Mouse (Mus musculus) Muller cell, postnatal 12 days (primary cell): ENCODE measurements at regions not wholly inside any gene's neighbourhood (a gene's known extent, or its start where the extent isn't known, plus 50 kb on each side); places are given as distances from the start of the nearest gene placed in this dataset.

Experiments
- DNase-seq: peaks from one replicate; pipeline ENCODE4 v3.0.0-alpha.2; 2015; ENCODE audit errors: inconsistent ontology term

DNA sequence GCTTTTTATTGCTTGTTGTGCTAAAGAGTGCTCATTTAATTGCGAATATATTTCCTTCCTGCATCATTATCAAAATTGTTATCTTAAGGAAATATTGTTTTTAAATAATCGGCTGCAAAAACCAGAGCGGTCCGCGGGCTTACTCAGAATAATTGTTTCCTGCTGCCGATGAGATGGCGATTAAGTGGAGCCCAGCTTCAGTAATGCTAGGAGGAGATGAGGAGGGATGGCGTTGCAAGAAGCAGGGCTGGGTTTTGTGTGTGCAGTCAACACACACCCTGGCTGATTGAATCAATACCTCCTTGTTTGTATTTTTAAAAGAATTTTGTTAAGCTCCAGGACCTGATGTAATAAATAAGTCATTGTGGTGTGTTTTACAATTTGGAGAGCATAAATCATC, 331.2 kb downstream of the Setd4 start:
- DNase-seq = no peak

DNA sequence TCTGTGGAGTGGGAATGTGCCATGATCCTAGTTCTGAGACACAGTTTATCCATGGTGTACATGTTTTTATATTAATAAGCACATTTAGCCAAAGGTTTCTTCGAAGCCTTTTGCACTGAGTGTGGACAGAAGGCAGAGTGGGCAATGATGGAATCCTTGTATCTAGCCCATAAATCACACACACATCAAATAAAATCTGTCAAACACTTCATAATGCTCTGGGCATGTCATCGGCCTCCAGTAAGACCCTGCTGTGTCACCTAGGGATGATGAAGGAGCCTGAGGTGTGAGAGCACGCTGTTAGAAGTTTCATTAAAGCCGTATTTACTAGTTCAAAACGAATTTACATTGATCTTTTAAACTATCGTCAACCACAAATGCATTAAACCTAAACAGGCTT, 331.7 kb downstream of the Setd4 start:
- DNase-seq = no peak

DNA sequence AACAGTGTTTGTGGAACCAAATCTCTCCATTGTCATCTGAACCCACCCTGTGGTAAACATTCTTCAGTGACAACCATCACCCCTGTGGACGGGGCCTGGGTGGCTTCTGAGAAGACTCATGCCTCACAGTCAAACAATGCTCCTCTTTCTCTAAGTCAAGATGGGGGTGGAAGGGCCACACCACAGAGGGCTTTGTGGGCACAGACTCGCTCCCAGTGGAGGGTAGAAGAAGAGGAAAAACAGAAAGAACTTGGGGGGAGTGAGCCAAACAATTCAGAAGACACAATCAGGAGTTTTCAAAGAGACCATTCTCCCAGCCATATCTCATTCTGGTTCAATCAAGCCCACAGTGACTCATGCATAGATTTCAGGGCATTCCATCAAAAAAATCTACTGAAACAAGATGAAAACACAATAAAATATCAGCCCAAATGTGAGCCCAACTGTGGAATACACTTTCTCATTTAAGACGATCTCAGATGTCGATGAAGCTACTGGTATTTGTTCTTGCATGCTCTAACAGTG, 339.7 kb downstream of the Setd4 start:
- peak; percentile 98 for DNase-seq

DNA sequence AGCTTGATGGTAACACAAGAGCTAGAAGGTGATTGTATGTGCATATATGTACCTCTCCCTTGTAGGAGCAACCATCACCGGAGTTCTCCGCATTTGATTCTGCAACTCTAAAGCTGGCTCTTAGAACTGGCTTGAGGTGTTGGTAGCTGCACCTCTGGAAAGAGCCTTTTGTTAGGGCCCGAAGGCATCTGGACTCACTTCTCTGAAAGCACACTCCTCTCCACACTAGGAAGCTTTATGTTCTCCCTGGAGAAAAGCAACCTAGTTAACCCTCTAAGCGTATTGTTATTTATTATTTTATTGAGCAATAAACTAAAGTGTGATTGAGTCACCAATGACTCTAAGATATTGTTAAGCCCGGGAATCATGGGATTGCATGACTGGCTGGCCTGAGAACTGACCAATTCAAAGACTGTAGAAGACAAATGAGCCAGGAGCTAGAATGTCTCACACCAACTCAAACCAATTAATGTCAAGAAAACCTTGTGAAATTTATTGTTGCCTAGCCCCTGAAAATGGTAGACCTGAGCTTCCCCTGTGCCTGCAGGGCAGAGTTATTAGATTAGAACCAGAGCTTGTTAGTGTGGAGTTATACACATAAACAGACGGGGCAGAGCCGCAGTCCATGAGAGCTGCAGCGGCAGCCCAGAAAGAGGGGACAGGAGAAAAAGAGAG, 340.6 kb downstream of the Setd4 start:
- no peak for DNase-seq

DNA sequence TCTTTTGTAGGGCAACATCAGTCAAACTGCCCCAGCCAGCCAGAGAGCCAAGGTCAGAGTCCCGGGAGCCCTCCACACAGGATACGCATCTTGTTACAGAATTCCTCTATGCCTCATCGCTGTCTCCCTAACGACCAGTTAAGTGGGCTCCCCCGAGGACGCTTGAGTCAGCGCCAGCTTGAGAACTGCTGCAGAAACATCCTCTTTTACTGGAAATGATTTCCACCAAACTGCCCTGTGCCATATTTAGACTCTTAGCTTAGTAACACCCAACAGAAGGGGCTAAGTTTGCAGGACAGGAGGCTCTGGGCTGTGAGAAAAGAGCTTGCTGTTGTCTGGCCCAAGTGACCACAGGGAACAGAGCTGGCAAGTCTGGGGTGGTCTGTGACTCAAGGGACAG, 357.0 kb downstream of the Setd4 start:
- DNase-seq = peak; percentile 90

DNA sequence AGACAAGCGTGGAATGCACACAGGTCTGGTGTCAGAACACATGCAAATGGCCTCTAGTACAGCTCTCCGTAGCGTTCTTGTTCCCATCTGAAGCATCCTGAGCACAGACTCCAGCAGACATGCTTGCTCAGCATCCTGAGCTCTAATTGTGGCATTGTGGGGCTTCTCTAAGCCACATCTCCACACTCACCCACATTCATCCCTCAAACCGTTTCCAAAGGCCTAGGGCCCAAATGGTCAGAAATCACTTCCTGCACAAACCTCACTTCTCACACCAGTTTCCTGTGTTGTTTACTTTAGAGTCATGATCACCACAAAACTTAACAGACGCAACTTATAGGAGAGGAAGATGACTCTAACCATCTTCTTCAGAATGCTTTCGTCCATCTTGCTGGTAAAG, 358.1 kb downstream of the Setd4 start:
- DNase-seq = no peak

DNA sequence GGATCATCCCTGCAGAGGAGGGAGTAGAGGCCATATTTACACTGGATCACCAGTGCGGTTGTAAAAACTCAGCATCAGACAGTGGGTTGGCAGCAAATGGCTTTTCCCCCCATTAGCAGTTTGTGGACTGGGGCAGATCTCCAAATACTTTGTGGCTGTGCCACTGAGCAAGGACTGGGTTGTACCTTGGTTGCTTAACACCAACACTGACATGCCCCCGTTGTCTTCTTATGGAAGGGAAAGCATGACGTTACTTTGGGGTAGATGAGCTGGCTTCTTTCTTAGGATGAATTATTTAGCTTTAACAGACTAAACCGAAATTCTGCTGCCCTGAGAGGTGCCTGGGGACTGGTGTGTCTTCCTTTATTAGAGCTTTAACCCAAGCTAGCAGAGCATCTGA, 365.0 kb downstream of the Setd4 start:
- DNase-seq = no peak

DNA sequence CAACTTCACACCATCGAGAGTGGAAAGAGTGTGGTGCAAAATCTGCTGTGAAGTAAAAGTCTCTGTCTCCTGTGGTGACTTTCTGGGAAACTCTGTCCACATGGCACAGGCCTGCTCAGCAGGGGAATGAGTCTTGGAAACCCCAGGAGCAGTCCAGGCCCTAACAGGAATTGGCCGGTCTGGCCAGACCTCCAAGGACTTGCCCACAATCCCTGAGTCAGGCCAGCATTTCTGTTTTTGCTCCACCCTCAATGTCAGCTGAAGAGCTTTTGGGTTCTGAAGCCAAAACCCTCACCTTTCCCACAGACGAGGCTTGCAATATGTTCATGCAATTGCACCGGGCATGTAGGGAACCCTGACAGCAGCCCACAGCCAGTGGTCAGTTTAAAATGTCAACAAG, 365.5 kb downstream of the Setd4 start:
- DNase-seq = no peak

DNA sequence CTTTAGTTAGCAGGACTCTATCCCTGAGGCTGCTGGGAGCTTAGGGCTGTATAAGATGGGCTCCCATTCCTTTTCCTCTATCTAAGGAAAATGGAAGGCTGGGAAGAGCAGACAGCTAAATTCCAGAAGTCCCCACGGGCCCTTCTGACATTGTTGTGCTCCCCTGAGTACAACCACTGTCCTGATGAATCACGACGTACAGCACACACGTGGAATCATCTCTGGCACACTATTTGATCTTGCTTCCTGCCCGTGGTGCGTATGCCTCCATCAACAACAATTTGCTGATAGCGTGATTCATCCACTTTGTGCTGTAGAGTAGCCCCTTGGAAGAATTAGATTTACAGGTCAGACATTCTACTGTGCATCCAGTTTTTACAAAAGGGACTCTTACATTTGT, 378.2 kb downstream of the Setd4 start:
- DNase-seq = no peak

DNA sequence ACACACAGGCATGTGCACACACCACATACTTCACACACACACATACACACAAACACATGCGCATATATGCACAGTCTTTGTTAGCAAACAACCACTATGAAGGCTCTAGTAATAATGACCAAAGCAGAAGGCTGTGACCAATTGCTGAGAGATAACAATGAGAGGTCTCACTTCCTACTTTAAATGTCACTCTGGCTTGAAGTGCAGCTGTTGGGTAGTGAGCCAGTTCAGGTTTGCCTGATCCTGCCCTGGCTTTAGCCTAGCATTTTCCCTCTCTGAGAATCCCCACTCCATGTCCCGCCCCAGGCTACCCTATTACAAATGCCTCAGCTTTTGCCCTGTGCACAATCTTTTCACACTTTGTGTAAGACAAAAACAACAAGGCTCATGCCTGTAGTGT, 378.7 kb downstream of the Setd4 start:
- no peak for DNase-seq

DNA sequence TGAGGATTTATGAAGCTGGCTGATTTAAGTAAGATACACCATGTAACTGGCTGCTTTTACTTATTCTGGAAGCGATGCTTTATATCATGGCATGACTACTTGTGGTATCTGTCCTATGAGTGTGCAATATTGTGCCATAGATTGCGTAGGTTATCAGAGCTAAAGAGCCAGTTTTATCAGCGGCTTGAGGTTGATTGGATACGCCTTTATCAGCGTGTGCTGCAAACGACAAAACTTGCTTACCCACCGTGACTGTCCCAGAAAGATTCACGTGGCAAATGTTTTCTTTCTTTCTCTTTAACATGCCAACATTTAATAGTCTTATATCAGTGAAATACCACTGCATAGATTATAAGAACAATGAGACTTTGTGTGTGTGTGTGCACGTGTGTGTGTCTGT, 384.1 kb downstream of the Setd4 start:
- DNase-seq = no peak

DNA sequence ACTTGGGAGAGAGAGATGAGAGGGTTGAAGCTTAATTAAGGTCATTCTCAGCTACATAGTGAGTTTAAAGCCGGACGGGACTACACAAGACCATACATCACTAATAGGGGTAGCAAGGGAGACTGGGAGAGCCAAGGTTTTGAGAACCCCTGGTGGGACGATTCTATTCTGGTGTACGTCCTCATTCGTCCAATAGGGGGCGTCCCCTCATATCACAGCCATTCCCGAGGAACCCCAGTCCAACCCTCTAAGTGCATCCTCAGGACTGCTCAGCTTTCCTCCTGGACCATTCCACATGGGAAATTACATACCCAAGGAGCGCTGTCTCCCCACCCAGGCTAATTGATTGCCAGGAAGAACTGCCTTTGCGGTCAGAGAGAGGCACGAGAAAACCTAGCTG, 385.5 kb downstream of the Setd4 start:
- DNase-seq = no peak

DNA sequence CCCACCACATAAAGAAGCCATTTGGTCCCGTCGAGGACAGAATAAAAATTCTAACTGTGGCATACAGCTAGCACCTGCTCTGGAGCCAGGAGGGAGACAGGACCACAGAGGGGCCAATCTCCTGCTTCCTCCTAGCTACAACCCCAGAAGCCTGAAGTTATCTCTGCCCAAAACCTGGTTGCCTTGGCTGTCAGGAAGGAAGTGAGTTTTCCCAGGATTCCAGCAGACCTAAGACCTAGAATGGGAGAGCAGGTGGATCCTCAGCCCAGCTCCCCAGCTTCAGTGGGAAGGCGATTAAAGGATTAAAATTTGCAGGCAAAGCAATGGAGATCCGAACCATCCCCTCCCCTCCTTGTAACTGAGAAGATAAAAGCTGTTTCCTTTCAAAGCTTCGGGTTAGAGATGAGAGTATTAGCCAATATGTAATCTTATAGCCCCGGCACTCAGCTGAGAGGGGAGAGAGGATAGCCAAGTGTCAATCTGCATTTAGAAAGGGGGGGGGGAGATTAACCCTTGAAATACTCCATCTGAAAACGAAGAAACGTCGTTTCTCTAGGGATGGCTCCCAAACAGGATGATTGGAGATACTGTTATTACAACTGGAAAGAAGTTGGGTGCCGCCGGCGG, 386.1 kb downstream of the Setd4 start:
- DNase-seq = no peak

DNA sequence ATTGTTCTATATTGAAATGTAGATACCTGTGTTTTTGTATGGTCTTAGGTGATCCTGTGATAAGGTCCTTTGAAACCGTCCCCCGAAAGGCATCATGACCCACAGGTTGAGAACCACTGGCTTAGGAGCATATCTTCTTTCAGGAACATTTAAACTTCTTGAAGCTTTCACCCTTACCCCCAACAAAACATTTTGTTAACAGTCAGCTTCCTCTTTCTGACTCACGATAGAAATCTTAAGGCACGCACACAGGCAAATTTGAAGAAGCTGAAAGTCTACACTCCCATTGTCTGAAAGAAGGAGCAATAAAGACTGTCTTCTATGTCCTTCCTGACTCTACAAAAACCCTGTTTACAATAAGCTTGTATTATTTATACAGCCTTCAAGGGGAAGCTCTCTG, 388.2 kb downstream of the Setd4 start:
- no peak for DNase-seq

DNA sequence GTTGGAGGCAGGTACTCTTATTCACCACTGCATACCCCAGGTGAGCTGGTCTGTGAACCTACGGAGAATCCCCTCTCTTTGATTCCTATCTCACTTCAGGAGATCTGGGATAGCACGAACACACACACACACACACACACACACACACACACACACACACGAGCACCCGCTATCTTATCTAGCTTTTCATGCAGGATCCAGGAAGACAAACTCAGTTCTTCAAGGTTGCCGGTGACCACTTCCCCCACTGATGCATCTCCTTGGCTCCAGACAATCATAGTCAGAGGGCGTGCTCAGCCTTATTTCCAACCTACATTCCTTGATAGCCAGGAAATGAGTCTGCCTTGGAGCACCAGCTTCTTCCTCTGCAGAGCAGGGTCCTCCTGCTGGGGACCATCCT, 387.7 kb upstream of the Runx1 start:
- no peak for DNase-seq

DNA sequence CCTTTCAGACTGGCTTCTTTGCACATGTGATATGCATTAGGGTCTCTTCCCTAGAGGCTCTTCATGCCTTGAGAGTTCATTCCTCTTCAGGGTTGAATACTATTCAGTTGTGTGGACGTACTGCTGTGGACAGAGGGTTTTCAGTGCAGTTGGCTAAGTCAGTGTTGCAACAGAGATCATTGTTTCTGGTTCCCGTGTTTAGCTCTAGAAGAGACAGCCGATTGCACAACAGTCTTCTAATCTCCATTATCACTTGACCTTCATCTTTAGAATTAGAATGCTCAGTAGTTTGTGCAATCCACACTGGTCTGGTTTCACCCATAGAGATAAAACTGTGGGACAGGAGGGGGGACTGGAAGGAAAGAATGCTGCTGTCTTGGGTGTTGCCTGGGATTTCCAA, 381.7 kb upstream of the Runx1 start:
- no peak for DNase-seq

DNA sequence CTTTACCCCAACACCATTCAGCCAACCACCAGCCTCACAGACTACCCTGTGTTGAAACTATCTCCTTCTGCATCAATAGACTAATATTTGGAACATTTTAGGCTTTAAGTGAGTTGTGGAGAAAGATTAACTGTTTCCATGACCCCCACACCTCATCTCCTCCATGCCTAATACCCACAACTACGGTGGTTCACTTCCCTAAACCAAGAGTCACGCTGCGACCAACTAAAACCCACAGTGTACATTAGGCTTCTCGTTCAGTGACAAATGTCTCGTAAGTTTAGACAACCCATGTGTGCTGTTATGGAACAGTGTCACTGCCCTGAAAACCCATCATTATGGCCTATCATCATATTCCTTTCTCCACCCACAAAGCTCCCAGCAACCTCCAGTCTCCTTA, 381.3 kb upstream of the Runx1 start:
- DNase-seq = no peak

DNA sequence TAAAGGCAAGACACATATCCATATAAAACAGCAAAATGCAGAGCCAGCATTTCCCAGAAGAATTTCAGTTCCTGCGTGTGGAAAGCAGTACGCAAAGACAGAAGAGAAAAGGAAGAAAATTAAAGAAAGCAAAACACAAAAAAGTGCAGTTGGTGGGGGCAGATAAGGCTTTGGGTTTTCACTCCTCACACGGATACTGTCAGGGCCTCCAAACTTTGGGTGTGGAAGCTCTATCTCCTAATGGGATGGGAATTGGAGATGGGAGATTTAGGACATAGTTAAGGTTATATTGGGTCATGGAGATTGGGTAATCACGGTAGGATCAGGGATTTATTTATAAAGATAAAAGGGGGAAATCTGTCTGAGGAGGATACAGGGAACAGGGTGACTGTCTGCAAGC, 380.4 kb upstream of the Runx1 start:
- no peak for DNase-seq

DNA sequence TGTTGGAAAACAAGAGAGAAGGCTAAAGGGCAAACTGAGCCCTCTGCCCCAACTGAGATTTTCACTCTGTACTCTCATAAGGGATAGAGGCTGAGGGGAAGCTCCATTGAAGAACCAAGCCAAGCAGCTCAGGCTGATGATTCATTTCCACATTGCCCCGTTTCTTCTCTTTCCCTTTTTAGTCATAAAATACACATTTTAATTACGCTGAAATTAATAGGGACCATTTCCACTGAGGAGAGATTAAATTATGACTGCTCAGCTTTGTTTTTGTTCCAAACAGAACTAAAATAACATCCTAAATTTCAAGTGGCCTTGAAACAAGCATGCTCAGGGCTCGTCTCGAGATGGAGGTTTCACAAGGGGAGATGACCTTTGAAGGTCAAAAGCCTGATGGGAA, 378.7 kb upstream of the Runx1 start:
- no peak for DNase-seq

DNA sequence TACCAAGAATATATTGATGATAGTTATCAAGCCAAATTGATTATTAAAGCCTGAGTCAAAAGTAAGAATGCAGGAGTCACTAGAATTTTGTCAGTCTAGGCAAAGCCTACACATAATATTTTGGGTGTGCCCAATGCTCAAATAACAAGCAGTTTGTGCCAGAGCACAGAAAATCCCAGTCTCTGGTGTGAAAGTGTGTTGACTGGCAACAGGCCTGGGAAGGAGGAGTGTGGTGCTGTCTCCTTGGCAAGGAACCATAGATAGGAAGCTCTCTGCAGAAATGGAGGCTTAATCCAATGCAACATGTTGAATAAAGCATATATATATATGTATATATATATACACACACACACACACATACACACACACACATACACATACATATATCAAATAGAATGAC, 376.6 kb upstream of the Runx1 start:
- DNase-seq = no peak

DNA sequence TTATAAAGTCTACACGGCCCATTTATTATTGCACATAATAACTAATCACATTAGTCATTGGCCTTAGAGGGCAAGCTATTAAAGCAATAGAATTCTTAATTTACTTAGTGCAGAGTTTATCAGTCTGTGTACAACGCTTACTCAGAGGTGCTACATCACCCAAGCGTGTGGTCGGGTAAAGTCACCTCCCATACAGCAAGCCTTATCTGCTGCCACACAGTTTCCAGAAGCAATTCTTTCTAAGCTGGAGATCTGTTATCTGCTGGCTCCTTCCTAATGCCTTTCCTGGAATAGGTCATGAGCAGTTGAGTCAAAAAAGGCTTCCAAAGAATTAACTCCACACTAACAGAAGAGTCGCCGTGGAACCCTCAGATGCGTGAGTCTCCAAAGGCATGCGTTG, 371.4 kb upstream of the Runx1 start:
- DNase-seq = no peak

DNA sequence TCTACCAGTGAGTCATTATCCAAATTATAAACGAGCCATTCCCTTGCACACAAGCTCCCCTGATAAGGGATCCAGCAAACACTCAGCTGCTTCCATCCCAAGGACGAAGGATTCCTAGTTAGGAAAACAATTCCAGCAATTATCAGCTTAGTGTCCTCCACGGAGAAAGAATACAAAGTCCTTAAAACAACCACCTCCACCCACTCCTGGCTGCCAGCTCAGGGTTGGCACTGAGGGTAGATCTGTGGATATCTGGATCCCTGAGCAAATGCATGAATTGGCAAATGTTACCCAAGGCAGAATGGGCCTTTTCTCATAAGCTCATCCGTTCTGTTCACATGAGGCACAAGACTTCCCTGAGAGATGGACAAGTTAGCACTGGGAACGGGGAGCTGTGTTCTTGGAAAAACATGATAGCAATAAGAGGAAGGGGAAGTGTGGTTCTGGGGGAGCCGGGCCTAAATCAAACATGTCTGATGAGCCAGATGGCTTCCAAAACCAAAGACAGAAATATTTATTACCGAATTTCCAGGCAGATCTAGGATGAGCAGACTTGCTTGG, 368.1 kb upstream of the Runx1 start:
- no peak for DNase-seq

DNA sequence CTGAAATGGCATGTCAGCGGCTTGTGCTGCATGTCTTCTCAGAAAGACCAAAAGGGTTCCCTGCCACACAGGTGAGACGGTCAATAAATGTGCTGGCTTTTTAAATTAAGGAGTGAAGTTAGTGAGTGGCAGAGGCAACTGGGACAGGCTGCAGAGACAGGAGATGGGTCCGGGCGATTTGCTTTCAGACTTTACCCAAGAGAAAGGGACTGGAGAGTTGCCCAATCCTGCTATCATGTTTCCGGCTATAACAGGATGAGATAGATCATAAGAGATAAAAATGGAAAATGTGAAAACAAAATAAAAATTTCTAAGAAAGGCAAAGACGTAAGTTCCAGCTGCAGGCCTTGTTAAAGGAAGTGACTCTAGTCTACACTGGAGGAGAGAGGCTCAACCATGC, 367.3 kb upstream of the Runx1 start:
- no peak for DNase-seq
